Mouse (Mus musculus): Measurements from ENCODE around the gene Lamc2. TPM values are rescaled to one million over a fixed set of nuclear protein-coding genes. Genes with fewer than 3 reads are reported as not detected.
A peak's percentile ranks its signal among the peaks of the same experiment; 100 is the strongest.

The Lamc2 gene
- total RNA-seq, 2 experiments from 2014 or later = 0.02 TPM; not detected in 1

DNA sequence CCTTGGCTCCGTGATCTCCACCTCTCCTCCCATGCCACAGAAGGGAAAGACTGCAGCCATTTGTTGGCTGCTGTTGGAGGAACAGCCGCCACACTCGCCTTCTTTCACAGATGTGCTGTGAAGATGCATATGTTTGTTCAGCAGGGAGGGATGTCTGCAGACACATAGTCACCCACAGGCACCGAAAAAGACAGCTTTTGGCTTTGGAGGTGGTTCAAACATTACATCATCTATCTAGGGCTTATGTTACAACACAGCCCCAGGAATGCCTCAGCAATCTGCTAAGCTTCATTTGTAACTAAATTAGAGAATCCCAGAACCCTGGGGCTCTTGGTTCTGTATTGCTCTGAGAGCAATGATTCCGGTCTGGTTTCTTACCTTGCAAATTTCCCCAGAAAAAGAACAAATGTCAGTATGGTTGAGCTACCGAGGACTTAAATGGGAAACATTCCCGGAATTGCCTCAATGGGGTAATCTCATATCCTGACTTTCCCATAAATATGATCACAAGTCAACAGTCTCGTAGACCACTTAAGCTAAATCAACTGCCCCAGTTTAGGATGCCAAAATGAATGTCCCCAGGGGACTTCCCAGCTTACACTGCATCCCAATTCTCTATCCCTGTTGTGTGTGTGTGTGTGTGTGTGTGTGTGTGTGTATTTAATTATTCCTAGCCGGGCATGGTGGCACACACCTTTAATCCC, 5.5 kb downstream of the Lamc2 start:
- no peak for ATAC-seq (replicated peaks; ENCODE audit: poor library complexity)

DNA sequence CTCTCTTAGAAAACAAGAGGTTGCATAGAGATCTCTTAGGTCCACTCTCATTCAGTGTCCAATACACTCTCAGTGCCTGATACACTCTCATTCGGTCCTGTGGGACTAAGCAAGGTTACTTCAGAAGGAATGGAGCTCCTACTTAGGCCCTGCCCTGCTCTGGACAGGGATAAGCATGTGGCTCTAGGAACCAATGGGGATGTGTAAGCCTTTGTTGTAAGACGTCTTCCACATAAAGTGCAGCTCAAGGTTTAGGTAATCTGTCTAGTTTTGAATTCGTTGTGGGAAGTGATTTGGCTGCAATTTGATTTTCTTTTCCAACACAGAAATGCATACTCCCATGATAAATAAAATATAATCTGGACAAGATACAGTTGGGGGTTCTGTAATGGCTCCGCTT, 6.1 kb downstream of the Lamc2 start:
- ATAC-seq (replicated peaks; ENCODE audit: poor library complexity) = no peak

DNA sequence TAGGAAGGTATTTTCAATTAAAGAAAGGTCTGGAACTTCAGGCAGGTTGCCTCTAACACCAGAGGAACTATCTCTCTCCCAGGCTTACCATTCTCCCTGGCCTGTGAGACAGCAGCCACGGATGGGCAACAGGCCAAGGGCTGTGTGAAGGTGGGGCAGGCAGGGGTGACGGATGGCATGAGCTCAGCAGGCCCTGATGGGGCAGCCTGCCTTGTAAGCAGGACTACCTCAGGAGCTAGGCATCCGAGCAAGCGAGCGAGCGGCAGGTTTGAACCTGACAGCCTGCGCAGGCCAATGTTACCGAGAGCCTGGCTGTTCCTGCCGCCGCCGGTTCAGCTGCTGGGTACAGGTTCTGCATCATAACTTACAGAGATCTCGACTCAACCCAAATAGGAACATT, 11.4 kb downstream of the Lamc2 start:
- ATAC-seq (replicated peaks; ENCODE audit: poor library complexity) = 0 out of 2 replicates have a peak, but pooled peaks have one; percentile 31

DNA sequence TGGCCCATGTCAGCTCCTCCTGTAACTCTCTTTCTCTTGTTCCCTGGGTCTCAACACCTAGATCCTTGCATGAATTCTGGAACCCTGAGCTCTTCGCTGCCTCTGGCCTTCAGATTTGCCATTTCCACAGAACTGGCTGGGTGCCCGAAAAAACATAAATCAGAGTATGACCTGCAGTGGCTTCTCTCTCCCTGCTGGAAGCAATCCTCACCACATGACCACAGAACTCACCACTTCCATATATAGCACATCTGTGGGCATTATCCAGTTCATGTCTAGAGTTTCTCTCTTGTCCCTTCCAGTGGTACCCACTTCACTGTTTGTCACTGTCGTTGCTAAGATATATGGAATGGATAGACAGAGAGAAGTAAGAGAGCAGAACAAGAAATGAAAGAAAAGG, 13.0 kb downstream of the Lamc2 start:
- 0 out of 2 replicates have a peak, but pooled peaks have one; percentile 31 for ATAC-seq (replicated peaks; ENCODE audit: poor library complexity)

DNA sequence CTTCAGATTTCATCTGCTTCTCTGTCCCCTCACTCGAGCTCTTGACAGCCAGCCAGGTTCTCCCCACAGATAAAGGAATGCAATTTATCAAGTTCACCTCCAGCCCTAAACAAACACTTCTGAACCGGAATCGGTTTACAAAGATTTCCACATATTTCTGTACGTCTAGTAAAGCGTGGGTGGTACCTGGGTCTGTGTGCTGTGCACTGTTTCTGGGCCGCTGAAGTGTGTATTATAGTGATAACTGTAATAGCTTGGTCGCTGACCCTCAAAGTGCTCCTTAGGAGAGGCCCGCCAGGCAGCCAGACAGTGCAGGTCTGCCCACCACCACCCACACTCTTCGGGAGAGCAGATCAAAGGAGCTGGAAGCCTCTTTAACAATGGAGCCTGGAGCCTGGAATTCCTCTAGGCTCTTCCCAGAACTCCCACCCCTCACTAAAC, 13.9 kb downstream of the Lamc2 start:
- ATAC-seq (replicated peaks; ENCODE audit: poor library complexity) = no peak

DNA sequence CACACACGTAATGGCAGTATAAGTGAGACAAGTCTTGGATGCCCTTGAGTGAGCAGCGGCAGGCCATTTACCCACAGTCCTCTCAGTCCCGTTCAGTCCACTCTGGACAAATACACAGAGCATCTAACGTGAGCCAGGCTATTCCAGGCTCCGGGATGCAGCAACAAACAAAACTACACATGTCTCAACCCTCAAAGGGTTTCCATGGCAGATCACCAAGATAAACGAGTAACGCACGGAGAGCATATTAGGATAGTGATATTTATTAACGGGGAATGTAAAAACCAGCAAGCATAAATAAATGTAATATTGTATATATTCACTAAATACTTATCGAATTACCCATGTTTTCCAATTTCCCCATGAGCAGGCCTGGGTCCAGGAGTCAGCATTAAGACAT, 15.2 kb downstream of the Lamc2 start:
- ATAC-seq (replicated peaks; ENCODE audit: poor library complexity) = no peak

DNA sequence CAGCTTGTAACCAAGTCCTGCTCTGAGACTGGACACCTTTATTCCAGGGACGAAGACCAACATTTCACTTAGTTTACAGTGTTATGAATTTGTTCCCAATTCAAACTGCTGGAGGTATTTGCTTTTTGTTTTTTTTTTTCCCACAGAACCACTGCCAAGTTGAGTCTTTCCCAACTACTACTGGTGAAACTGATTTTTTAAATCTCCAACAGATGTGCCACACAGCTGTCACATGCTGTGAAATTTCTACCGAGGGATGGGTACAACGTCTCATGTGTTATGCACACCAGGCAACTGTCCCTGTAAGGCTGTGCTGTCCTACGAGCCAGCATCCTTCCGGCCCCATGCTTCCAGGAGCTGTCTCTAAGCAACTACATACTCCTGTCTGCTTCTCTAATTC, 18.0 kb downstream of the Lamc2 start:
- no peak for ATAC-seq (replicated peaks; ENCODE audit: poor library complexity)

DNA sequence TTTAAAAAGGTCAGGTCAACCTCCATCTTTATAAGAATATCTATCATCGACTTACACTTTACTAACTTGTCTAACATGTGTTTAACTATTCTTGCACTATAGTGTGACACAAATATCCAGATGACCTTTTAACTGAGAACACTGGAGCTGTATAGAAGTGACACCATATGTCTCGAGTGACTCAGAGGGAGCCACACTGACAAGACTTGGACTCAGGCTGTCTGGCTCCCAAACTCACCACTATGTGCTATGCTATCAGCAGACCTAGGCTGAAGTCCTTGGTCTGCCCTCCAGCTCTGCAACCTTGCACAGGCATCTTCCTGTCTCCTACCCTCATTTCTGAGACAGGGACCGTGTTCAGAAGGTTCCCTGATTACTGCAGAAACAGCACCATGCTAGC, 22.4 kb downstream of the Lamc2 start:
- no peak for ATAC-seq (replicated peaks; ENCODE audit: poor library complexity)

DNA sequence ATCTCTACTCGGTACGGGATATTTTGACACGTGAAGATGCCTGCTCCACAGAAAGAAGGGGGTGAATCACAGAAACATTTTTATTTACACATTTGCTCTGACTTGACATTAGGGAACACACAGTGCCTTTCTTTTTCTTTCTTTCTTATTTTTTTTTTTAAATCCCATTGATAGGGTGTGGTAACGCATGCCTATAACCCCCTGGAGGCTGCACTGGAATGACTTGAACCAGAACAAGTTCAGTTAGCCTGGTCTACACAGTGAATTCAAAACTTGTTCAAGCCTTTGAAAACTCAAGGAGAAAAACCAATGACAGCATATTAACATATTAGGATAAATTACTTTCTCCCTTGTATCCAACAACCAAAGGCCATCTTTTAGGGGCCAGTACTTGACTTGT, 27.1 kb downstream of the Lamc2 start:
- ATAC-seq (replicated peaks; ENCODE audit: poor library complexity) = no peak

DNA sequence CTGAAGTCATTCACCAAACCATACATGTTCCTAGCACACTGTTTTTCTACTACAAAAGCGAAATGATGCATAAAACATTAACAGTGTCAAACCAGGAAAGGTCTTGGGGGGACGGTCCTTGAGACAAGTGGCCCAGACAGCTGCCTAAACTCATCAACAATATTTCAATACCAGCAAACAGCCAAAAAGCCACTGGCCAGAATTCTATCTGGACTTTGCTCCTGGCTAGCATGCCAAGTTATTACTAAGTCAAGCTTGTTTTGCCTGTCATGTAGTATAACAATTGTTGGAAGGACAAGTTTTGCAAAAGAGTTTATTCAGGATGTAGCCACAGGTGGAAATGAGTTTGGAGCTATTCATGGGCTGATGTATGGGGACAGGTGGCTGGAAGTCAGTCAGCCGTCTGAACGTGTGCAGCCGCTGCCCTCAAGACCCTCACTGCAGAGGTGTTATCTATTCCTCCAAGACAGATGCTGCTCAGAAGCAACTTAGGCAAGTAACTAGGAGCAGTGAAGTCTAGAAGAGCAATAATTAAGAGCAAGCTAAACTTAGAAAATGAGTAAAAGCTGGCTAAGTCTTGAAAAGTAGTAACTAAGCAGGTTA, 29.1 kb downstream of the Lamc2 start:
- no peak for ATAC-seq (replicated peaks; ENCODE audit: poor library complexity)

DNA sequence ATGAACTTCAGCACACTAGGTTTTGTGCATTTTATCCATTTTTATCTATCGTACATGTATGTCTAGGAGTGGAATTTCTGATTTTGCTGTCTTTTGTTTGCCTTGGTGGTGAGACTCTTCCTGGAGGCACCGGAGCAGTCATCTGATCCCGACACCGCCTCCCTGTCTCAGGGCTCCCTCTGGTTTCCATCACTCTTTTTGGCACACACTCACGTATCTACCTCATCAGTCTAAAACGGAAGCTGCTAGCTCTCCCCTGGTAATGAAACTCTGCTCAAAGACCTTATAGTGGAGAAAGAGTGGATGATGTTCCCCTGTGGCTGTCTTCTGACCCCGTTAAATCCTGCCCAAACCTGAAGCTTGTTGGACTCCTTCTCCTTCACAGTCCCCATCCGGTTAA, 30.9 kb downstream of the Lamc2 start:
- no peak for ATAC-seq (replicated peaks; ENCODE audit: poor library complexity)

DNA sequence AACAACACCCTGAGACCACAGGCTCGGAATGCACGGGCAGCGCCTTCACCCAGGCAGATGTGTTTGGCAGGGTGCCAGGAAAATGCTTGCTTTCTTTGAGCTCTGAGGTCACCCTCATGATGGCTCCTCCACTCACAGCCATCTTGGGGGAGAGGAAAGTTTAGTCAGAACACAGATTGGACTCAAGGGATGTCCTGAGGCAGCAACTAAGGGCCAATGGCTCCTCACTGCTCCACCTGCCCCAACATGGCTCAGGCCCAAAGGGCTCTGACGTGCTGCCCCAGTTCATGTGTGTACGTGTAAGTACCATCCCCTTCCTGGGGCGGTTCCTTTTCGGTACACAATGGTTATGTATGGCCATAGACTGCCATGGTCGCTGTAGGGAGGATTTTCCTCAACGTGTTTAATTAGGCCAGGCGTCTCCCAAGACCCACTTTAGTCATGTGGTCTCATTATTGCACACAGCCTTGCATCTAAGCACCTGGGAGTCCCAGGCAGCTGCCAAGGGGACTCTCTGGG, 32.6 kb downstream of the Lamc2 start:
- ATAC-seq (replicated peaks; ENCODE audit: poor library complexity) = no peak

DNA sequence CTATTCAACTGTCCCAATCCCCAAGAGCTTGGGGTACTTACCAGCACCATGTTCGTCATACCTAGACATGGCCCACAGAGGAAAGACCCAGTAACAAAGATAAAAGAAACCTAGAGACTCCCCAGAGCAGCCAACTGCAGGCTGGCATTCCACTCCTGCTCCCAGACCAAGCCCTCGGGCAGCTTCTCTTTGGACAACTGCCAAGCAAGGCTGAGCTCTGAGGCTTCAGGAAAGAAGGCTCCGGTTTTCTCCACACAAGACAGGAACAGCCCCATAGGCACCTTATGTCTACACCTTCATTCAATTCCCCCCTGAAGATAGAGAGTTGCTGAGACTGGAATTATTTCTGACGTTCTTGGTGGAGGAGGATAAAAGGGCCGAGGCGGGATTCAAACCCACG, 33.7 kb downstream of the Lamc2 start:
- ATAC-seq (replicated peaks; ENCODE audit: poor library complexity) = no peak

DNA sequence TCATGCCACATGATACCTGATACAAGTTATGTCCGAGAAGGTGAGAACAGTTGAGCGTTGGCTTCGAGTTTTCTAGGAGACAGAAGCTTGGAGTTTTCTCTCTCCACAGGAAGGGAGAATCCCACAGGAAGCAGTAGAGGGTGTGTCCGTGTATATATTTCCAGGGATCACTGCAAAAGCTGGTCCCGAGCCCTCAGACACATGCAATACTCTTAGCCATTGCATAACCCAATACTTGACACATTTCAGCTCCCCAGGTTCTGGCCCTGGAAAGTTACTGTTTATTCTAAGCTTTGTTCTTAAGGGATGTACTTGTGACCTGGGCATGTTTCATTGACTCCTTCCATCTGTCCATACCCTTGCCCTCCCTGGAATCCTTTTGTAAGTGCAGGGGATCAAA, 40.5 kb downstream of the Lamc2 start:
- ATAC-seq (replicated peaks; ENCODE audit: poor library complexity) = no peak

DNA sequence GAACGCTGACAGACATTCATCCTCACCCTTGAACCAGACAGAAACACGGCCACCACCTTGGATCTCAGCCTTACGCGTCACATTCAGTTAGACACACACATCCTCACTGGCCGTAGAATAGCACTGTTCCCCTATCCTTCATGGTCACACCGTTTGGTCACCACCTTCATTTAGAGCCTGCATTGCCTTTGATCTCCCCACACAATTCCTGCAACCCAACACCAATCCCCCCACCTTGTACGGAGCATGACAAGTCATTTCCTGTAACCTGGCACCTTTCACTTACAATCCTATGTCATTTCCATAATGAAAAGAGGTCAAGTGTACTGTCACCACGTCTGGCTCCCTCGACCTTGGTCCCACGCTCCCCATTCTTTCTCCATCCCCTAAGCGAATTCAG, 42.2 kb downstream of the Lamc2 start:
- no peak for ATAC-seq (replicated peaks; ENCODE audit: poor library complexity)

DNA sequence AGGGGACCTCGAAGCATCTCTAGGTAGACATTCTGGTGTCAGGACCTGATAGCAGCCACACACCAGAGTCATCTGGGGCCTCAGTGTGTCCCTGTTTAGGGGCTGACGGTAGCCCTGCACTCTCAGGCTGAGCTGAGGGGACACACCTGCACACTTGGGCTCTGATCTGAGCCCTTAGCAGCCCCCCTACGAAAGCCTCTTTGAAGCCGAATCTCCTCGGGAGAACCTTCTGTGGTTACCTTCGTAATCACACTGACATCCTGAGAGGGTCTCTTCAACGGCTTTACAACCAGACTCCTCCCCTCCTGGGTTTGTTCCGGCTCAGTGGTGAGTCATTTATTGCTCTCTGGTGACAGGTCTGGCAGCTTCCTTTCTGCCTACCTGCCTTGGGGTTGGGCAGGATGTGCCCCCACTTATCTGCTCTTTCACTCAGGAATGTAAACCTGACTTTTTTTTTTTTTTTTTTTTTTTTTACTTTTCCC, 45.5 kb downstream of the Lamc2 start:
- peak; percentile 57 for ATAC-seq (replicated peaks; ENCODE audit: poor library complexity)

DNA sequence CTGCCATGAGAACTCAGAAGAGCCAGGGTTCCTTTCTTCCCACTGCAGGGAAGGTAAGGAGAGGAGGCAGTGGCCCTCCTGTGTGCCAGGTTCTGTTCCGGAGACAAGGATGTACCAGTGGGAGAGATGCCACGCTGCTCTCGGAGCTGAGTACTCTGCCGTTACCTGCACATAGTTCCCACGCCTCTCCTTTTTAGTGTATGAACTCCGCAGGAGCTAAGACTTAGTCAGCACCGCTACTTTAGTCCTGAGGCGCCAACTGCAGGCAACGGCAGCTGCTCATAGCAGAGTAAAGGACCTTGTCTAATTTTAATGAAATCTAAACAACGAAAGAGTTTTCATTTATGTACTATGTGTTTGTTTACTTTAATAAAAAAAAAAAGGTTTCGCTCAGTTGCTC, 46.0 kb downstream of the Lamc2 start:
- ATAC-seq (replicated peaks; ENCODE audit: poor library complexity) = no peak

DNA sequence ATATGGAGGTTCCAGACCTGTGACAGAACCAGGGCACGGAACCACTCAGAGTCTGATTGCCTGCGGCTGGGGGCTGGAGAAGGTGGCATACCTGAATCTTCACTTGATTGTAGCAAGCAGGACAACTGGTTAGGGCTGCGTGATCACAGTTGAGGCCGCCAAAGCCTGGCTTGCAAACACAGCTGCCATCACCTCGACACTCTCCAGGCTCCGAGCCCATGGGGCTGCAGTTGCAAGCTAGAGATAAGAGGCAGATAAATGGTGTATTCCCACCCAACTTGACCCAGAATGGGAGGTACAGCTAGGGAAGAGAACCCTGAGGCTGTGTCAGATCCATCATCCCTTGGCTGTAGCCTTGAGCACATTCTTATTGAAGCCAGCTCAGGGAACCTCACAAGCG, 46.6 kb downstream of the Lamc2 start:
- ATAC-seq (replicated peaks; ENCODE audit: poor library complexity) = peak; percentile 64; the same call in 1 of the 2 replicates

DNA sequence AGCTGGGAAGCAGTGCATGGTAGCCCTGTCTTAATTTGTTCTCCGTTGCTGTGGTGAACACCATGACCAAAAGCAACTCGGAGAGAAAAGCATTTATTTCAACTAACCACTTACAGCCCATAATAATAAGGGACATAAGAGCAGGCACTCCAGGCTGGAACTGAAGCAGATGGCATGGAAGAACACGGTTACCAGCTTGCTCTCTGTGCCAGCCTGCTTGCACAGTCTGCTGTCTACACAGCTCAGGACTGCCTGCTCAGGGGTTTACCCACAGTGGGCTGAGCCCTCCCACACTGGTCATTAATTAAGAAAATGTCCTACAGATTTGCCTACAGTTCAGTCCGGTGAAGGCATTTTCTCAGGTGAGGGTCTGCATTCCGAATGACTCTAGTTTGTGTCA, 47.8 kb downstream of the Lamc2 start:
- no peak for ATAC-seq (replicated peaks; ENCODE audit: poor library complexity)

DNA sequence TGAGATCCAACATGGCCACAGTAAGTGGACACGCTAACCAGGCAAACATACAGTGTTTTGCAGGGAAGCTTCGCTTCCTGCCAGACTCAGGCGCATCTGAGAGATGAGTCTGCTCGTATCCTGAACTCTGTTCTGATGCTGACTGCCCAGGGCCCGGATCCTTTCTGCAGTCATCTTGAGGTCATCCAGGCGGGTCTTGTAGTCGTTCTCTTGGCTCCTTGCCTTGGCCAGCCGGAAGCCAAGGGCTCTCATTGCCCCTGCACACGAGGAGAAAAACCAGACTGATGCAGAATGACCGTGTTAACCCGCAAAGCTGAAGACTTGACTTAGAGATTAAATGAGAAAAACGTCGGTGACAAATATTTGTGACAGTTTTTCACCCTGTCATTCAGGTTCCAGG, 49.6 kb downstream of the Lamc2 start:
- ATAC-seq (replicated peaks; ENCODE audit: poor library complexity) = no peak

DNA sequence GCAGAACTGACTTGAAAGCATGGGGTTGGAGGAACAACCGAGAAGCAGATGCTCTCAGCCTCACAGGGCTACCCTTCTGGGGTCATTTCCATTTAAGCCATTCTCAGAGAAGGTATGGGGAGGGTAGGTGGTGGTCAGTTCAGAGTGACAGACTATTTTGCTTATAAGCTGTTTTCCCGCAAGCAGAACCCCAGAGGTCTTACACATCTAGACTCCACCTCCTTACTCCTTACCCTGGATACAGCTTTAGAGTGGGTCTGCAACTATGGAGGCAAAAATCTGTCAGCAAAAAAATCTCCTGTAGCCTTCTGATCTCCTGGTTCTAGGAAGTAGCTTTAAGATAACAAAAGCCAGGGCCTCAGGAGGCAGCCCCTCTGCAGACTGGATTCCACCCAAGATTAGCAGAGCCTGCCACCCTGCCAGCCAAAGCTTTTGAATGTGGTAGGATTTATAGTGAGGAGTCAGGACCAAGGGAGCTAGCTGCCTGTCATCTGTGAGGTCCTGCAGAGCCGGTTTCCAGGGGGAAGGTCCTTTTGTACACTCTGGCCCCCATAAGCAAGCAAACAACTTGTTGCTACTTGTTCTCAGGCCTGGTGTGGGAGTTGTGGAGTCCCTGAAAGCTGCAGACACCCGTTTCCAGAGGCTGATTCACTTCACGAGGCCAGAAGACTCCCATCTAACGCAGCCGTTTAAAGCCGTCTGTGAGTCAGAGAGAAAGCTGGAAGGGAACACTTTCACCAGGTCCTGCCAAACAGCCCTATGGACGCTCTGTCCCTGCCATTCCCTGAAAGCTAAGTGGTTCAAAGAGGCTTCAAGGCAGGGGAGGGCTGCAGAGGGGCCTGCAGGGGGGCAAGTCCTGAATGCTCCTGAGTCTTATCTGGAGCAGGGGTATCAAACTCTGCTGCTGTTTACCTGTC, 52.1 kb downstream of the Lamc2 start:
- ATAC-seq (replicated peaks; ENCODE audit: poor library complexity) = no peak

Measured in megakaryocyte progenitor cell, adult 5-6 weeks (primary cell).